Mouse (Mus musculus) C2C12 (cell line): ENCODE measurements around the gene Hist1h1c. TPM values are rescaled to one million over a fixed set of nuclear protein-coding genes. Genes with fewer than 3 reads are reported as not detected.

Source experiments
- H3K27me3 ChIP-seq: one replicate; pipeline ENCODE4 v1.6.1; 2011; ENCODE audit not compliant: control insufficient read depth, insufficient read depth, insufficient read length
- H3K36me3 ChIP-seq: one replicate; pipeline ENCODE4 v1.6.1; 2011; ENCODE audit not compliant: control insufficient read depth, insufficient read depth
- H3K4me3 ChIP-seq: one replicate; pipeline ENCODE4 v1.5.1; 2011; ENCODE audit warnings: mild to moderate bottlenecking, control low read depth; ENCODE audit not compliant: poor library complexity, insufficient read depth, severe bottlenecking
- H3K79me2 ChIP-seq: one replicate; pipeline ENCODE4 v1.6.1; 2011; ENCODE audit not compliant: control insufficient read depth, insufficient read depth
- H3K79me3 ChIP-seq: one replicate; pipeline ENCODE4 v1.6.1; 2011; ENCODE audit warnings: low read depth, control low read depth
- H3ac ChIP-seq: one replicate; pipeline ENCODE3; 2011; ENCODE audit warnings: low read depth; ENCODE audit not compliant: control insufficient read depth, insufficient read length
- CEBPB ChIP-seq: IDR thresholded peaks from one replicate; pipeline ENCODE4 v1.6.1; 2011; ENCODE audit warnings: low read depth, mild to moderate bottlenecking, control low read depth, moderate library complexity
- CTCF ChIP-seq: IDR thresholded peaks from one replicate; pipeline ENCODE4 v1.5.1; 2011; ENCODE audit not compliant: control insufficient read depth, insufficient read depth, insufficient read length
- FOSL1 ChIP-seq: IDR thresholded peaks from one replicate; pipeline ENCODE4 v1.8.0; 2011; ENCODE audit warnings: mild to moderate bottlenecking, low read length; ENCODE audit not compliant: poor library complexity, insufficient read depth, severe bottlenecking
- MAX ChIP-seq: IDR thresholded peaks from one replicate; pipeline ENCODE4 v1.6.1; 2011; ENCODE audit warnings: mild to moderate bottlenecking, control low read depth
- MYOD1 ChIP-seq: IDR thresholded peaks from one replicate; pipeline ENCODE4 v1.6.1; 2011; ENCODE audit warnings: low read depth; ENCODE audit not compliant: control insufficient read depth, insufficient read length
- MYOG ChIP-seq: IDR thresholded peaks from one replicate; pipeline ENCODE4 v1.6.1; 2011; ENCODE audit not compliant: control insufficient read depth, insufficient read length; ENCODE audit errors: extremely low read depth
- USF1 ChIP-seq: IDR thresholded peaks from one replicate; pipeline ENCODE4 v1.6.1; 2011; ENCODE audit warnings: low read depth, mild to moderate bottlenecking, control low read depth, moderate library complexity
- polyA plus RNA-seq: library from polyadenylated mRNA; unstranded; fragments of >200 nt; fragmentation: generic; extraction: Trizol; gene quantifications from one replicate; pipeline ENCODE4 v1.2.1, GENCODE M21; 2012; ENCODE audit warnings: missing spikeins

Hist1h1c gene
- polyA plus RNA-seq, 1 experiment = 45.9 TPM

DNA sequence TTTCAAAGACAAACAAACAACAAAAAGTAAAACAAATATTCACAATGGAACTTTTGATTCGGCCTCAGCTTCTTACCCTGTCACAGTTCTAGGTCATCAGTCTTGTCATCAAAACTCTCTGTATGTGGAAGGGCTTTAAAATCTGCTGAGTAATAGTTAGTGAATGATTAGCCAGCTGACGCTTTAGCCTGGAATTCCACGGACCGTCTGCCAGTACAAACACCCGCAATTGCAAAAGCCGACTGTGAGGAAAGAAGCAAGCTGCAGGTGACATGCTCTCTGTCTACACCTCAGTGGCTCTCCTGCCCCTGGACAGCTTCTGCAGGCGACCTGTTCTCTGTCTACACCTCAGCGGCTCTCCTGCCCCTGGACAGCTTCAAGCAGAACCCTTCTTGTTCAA, 8.1 kb upstream of the Hist1h1c start:
- TF ChIP-seq CTCF (no peak), CEBPB (no peak), MAX (no peak), FOSL1 (no peak), USF1 (no peak), MYOD1 (no peak), MYOG (no peak)
- Histone ChIP-seq H3ac (no peak overlapping the region), H3K4me3 (no peak overlapping the region), H3K27me3 (no peaks in the 10 kb centered on the region), H3K79me3 (no peaks in the 10 kb centered on the region), H3K79me2 (no peaks in the 10 kb centered on the region), H3K36me3 (no peaks in the 10 kb centered on the region)

DNA sequence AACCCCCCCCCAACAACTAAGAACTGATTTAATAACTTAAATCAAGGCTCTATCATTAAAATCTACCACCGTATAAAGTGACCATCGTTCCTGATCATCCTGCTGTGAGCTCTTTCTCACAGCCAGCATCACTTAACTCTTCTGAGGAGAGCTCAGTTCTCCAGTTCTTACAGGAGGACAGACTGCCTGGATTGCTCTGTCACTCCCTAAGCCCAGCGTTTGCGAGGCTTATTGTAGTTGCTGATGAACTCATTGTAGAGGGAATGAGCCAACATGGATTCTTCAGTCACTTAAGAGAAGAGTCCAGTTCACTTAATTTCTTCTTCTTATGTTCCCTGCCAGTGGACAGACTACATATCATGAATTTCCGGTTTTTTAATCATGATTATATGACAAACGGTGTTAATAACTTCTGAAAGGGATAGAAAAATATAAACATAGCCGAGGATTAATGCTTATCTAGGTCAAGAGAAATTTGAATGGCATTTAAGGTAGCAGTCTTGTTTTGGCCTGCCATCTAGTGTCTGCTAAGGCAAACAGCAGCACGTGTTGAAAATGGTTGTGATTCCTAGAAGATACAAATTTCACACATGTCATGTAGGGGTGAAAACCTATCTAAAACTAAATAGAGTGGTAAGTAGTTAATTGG, 6.3 kb upstream of the Hist1h1c start:
- Histone ChIP-seq H3K79me3 (no peaks in the 10 kb centered on the region), H3K36me3 (no peaks in the 10 kb centered on the region), H3ac (no peak overlapping the region), H3K27me3 (no peaks in the 10 kb centered on the region), H3K79me2 (no peaks in the 10 kb centered on the region), H3K4me3 (no peak overlapping the region)
- TF ChIP-seq CEBPB (no peak), FOSL1 (no peak), USF1 (peak; percentile 44), MYOG (no peak), CTCF (peak; percentile 25), MAX (peak; percentile 63), MYOD1 (no peak)

DNA sequence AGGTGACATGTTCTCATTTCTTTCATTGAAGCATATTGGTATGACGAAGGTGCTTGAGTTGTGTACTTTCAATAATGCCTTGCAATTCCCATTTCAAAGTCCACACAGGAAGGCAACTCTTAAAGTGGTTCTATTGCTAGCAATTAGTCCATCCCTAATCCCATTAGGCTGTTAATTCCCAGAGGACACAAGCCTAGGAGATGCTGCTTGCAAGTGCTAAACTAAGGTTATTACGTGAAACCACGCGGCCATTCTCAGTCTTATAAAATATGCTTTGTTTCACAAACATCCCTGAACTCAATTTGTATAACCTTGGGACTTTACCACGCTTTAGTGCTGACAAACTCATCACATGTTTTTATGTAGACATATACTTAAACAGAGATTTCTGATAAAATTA, 1.5 kb upstream of the Hist1h1c start:
- H3K79me3 ChIP-seq = peaks cover 1% of the 10 kb centered on the region
- no peaks in the 10 kb centered on the region for H3K79me2 ChIP-seq
- H3K27me3 ChIP-seq = no peaks in the 10 kb centered on the region
- no peak for TF ChIP-seq FOSL1
- no peak for TF ChIP-seq MAX
- H3K36me3 ChIP-seq = no peaks in the 10 kb centered on the region
- no peak overlapping the region for H3ac ChIP-seq
- H3K4me3 ChIP-seq = no peak overlapping the region

DNA sequence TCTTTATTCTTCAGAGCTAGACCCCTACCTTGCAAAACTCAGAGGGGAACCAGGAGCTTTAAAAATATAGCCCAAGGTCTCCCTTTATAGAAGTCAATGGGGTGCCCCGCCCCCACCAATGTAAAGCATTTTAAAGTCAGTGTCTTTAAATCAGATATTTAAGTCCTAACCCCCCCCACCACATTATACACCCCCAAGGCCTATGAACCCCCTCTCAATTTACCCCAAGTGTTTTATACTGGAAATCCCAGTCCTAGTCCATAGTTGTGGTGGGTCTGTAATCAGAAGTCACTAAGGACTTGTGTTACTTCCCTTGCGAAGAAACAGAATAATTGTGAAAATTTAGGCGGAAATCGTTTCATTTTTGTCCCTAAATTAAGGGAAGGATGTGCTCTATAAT, 567 bp upstream of the Hist1h1c start:
- Histone ChIP-seq H3K36me3 (no peaks in the 10 kb centered on the region), H3K79me2 (no peaks in the 10 kb centered on the region), H3K79me3 (peaks cover 1% of the 10 kb centered on the region), H3K4me3 (no peak overlapping the region), H3K27me3 (no peaks in the 10 kb centered on the region), H3ac (no peak overlapping the region)
- TF ChIP-seq CEBPB (no peak), FOSL1 (no peak), CTCF (no peak), MYOD1 (no peak), MAX (no peak), MYOG (no peak), USF1 (no peak)

DNA sequence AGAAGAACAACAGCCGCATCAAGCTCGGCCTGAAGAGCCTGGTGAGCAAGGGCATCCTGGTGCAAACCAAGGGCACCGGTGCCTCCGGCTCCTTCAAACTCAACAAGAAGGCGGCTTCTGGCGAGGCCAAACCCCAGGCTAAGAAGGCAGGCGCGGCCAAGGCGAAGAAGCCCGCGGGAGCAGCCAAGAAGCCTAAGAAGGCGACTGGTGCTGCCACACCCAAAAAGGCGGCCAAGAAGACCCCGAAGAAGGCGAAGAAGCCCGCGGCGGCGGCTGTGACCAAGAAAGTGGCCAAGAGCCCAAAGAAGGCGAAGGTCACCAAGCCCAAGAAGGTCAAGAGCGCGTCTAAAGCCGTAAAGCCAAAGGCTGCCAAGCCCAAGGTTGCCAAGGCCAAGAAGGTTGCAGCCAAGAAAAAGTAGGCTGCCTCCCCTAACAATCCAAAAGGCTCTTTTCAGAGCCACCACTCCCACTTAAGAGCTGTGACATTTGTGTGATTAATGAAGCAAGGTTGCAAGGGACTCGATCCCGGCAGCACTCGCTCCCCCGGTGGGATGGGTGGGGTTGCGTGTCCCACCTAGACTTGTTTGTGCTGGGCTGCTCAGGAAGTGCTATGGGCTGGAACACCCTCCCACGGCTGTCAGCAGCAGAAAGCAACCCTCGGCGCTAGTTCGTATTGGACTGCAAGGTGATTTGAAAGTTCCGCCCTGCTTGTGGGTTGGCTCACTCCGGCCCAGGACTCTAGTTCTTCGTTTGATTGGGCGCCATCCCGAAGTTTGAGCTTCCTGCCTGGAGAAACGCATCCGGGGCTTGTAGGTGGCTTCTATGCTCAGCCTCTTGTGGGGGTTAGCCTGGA, 687 bp downstream of the Hist1h1c start:
- no peaks in the 10 kb centered on the region for H3K36me3 ChIP-seq
- TF ChIP-seq MYOG (no peak), MYOD1 (peak; percentile 8), CEBPB (no peak), USF1 (no peak)
- peak overlapping the region; percentile 38 for H3K4me3 ChIP-seq
- H3K27me3 ChIP-seq = no peaks in the 10 kb centered on the region
- H3K79me2 ChIP-seq = no peaks in the 10 kb centered on the region
- H3K79me3 ChIP-seq = peaks cover 1% of the 10 kb centered on the region
- H3ac ChIP-seq = peak overlapping the region; percentile 55

DNA sequence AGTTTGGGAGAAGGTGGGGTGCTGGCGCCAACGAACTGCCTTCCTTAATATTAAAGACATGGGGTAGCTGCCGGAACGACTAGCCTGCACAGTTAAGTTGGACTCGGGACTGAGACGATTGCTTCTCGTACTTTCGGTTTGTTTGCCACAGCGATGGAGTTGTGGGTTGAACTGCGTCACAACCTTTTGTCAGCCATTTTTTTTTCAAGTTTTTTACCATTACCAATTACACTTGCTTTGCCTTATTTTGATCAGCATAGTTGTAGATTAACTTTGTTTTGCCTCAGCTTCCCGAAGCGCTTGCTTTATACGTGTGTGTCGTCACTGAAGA, 1.3 kb downstream of the Hist1h1c start:
- H3K27me3 ChIP-seq = no peaks in the 10 kb centered on the region
- TF ChIP-seq CTCF = no peak
- H3K36me3 ChIP-seq = no peaks in the 10 kb centered on the region
- peaks cover 1% of the 10 kb centered on the region for H3K79me3 ChIP-seq
- H3K79me2 ChIP-seq = no peaks in the 10 kb centered on the region
- peak overlapping the region; percentile 55 for H3ac ChIP-seq
- peak overlapping the region; percentile 29 for H3K4me3 ChIP-seq
